Mouse (Mus musculus): Measurements from ENCODE around the gene Tgfa. TPM values are rescaled to one million over a fixed set of nuclear protein-coding genes. Genes with fewer than 3 reads are reported as not detected.
A peak's percentile ranks its signal among the peaks of the same experiment; 100 is the strongest.

The Tgfa gene
- polyA plus RNA-seq, 1 experiment from 2014 or later = 4.5 TPM

DNA sequence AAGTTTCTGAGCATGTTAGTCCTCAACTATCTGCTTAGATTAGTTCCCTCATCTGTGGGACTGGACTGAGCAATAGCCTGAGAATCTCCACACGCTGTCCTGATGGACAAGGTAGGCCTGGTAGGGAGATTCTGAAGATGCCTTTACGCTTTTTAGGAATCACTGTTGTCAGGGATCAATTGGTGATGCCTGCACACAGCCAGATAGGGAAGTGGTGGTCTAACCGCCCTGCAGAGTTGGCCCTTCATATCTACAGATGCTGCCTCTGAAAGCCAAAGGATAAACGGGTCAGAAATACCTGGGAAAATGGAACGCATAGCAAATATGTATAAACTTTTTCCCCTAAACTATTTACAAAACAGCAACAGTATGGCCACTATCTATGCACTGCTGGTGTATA lies 37.3 kb downstream of the Tgfa start:
- Histone ChIP-seq H3K9me3 (ENCODE audit: control insufficient read depth, low read length) (no peaks in the 10 kb centered on the region), H3K4me1 (ENCODE audit: control insufficient read depth, insufficient read depth, low read length) (no peaks in the 10 kb centered on the region), H3K9ac (ENCODE audit: low read depth, low read length) (no peak overlapping the region), H3K4me2 (ENCODE audit: low read depth, low read length) (no peak overlapping the region), H3K4me3 (ENCODE audit: low read depth, low read length) (no peak overlapping the region), H3K36me3 (ENCODE audit: control insufficient read depth, insufficient read depth, low read length) (no peaks in the 10 kb centered on the region), H3K27me3 (replicated peaks; ENCODE audit: control insufficient read depth, insufficient read depth, low read length) (no peaks in the 10 kb centered on the region), H3K27ac (replicated peaks; ENCODE audit: low read depth, low read length) (no peak overlapping the region)
- ATAC-seq (ENCODE audit: low read depth) (no peak), DNase-seq (ENCODE audit: low spot score) (no peak)
- 91% methylated on average over 5 of the region's 5 CpGs for WGBS

DNA sequence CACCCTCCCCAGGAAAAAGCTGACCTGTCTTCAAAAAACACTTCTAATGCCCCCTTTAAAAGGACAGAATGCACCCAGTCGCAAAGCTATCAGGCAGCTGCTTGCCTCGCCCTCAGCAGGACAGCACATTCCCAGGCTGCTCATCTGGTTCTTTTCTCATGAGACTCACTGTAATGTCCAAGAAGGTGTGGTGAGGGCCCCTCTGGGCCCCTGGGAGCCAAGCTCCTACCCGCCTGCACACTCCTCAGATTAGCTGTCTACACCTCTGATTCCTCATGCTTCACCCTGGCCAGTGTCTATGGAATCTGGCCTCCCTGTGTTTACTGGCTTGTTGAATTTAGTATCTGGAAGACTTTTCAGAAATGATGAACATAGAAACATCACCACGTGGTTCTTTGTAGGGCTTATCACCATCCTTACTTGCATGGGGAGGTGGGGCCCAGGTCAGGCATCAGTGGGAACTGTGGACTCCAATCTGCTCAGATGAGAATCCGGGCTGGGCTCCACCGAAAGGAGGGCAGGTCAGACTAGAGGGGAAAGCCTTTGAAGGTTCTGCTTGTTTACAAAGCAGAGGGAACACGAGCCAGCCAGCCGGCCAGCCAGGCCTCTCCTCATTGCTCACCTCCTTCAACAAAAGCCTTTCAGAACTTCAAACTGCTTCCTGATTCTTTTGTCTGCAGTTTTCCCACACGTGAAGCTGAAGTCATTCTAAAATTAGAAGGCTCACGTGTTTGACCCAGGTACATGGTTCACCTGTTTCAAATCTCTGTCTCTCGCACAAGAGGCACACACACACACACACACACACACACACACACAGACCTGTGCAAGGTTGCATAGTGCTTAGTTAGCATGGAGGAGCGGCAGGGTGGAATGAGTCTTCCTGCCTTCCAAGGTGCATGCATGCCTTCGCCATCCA lies 38.7 kb downstream of the Tgfa start:
- DNase-seq (ENCODE audit: low spot score) (peak; percentile 55), ATAC-seq (ENCODE audit: low read depth) (peak; percentile 90)
- Histone ChIP-seq H3K4me3 (ENCODE audit: low read depth, low read length) (no peak overlapping the region), H3K9ac (ENCODE audit: low read depth, low read length) (no peak overlapping the region), H3K27ac (replicated peaks; ENCODE audit: low read depth, low read length) (no peak overlapping the region), H3K9me3 (ENCODE audit: control insufficient read depth, low read length) (no peaks in the 10 kb centered on the region), H3K4me2 (ENCODE audit: low read depth, low read length) (no peak overlapping the region), H3K4me1 (ENCODE audit: control insufficient read depth, insufficient read depth, low read length) (no peaks in the 10 kb centered on the region), H3K36me3 (ENCODE audit: control insufficient read depth, insufficient read depth, low read length) (no peaks in the 10 kb centered on the region), H3K27me3 (replicated peaks; ENCODE audit: control insufficient read depth, insufficient read depth, low read length) (no peaks in the 10 kb centered on the region)
- 45% methylated on average over 13 of the region's 13 CpGs for WGBS

DNA sequence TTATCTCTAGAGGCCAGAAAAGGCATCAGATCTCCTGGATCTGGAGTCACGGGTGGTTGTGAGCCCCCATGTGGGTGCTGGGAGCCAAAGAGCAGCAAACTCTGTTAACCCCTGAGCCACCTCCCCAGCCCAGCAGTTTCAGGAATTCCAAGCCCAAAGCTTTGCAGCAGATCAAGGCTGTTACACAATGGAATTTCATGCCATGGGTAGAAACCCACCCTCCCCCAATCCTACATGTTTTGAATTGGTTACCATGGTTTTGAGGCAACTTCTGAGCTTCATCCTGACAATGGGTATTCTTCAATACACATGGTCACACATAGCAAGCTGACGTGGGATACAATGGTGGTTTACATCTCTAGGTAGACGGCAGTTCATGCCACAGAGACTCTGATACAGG lies 49.8 kb downstream of the Tgfa start:
- Histone ChIP-seq H3K9me3 (ENCODE audit: control insufficient read depth, low read length) (no peaks in the 10 kb centered on the region), H3K9ac (ENCODE audit: low read depth, low read length) (no peak overlapping the region), H3K4me3 (ENCODE audit: low read depth, low read length) (no peak overlapping the region), H3K4me1 (ENCODE audit: control insufficient read depth, insufficient read depth, low read length) (no peaks in the 10 kb centered on the region), H3K4me2 (ENCODE audit: low read depth, low read length) (no peak overlapping the region), H3K27ac (replicated peaks; ENCODE audit: low read depth, low read length) (no peak overlapping the region), H3K36me3 (ENCODE audit: control insufficient read depth, insufficient read depth, low read length) (no peaks in the 10 kb centered on the region), H3K27me3 (replicated peaks; ENCODE audit: control insufficient read depth, insufficient read depth, low read length) (no peaks in the 10 kb centered on the region)
- no peak for DNase-seq (ENCODE audit: low spot score)
- no peak for ATAC-seq (ENCODE audit: low read depth)
- 48% methylated on average over 3 of the region's 3 CpGs for WGBS

DNA sequence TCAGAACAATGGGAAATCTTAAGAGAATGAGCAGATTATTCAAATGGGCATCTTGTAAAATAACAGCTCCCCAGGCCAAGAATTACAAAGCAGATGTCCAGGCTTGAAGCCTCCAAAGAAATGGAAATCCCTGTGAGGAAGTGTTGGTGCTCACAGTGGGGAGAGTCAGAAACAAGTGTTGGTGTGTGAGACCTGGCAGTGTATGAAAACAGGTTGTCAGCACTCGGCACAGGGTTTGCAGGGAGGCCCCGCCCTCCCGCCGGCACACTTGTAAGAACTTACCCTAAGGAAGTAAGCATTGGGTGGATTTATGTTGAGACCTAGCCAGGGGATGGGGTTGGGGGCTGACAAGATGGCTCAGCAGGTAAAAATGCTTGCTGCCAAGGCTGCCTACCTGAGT lies 50.9 kb downstream of the Tgfa start:
- Histone ChIP-seq H3K4me1 (ENCODE audit: control insufficient read depth, insufficient read depth, low read length) (no peaks in the 10 kb centered on the region), H3K27me3 (replicated peaks; ENCODE audit: control insufficient read depth, insufficient read depth, low read length) (no peaks in the 10 kb centered on the region), H3K4me3 (ENCODE audit: low read depth, low read length) (no peak overlapping the region), H3K9ac (ENCODE audit: low read depth, low read length) (no peak overlapping the region), H3K36me3 (ENCODE audit: control insufficient read depth, insufficient read depth, low read length) (no peaks in the 10 kb centered on the region), H3K4me2 (ENCODE audit: low read depth, low read length) (no peak overlapping the region), H3K9me3 (ENCODE audit: control insufficient read depth, low read length) (no peaks in the 10 kb centered on the region), H3K27ac (replicated peaks; ENCODE audit: low read depth, low read length) (no peak overlapping the region)
- DNase-seq (ENCODE audit: low spot score) (no peak), ATAC-seq (ENCODE audit: low read depth) (no peak)
- WGBS = 51% methylated on average over 4 of the region's 4 CpGs

DNA sequence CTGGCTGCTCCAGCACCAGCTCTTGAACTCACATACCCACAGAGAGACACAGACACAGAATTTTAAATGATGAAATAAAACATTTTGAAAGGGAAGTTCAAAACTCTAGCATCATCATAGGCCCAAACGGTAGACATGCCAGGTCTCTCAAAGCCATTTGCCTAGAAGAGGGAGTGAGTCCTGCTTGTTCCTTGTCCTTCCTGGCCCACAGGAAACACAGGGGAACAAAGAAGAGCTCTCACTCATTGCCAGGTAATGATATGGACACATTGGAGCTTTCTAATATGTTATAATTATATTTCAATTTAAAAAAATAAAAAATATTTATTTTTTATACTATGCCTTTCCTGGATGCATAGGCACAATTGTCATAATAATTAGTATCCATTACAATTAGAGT lies 53.5 kb downstream of the Tgfa start:
- no peak overlapping the region for H3K9ac ChIP-seq (ENCODE audit: low read depth, low read length)
- WGBS = 64% methylated on average over 1 of the region's 1 CpGs
- H3K27me3 ChIP-seq (replicated peaks; ENCODE audit: control insufficient read depth, insufficient read depth, low read length) = no peaks in the 10 kb centered on the region
- no peaks in the 10 kb centered on the region for H3K9me3 ChIP-seq (ENCODE audit: control insufficient read depth, low read length)
- no peak overlapping the region for H3K4me3 ChIP-seq (ENCODE audit: low read depth, low read length)
- no peak overlapping the region for H3K27ac ChIP-seq (replicated peaks; ENCODE audit: low read depth, low read length)
- H3K4me1 ChIP-seq (ENCODE audit: control insufficient read depth, insufficient read depth, low read length) = no peaks in the 10 kb centered on the region
- DNase-seq (ENCODE audit: low spot score) (no peak), ATAC-seq (ENCODE audit: low read depth) (no peak)
- no peak overlapping the region for H3K4me2 ChIP-seq (ENCODE audit: low read depth, low read length)
- no peaks in the 10 kb centered on the region for H3K36me3 ChIP-seq (ENCODE audit: control insufficient read depth, insufficient read depth, low read length)

DNA sequence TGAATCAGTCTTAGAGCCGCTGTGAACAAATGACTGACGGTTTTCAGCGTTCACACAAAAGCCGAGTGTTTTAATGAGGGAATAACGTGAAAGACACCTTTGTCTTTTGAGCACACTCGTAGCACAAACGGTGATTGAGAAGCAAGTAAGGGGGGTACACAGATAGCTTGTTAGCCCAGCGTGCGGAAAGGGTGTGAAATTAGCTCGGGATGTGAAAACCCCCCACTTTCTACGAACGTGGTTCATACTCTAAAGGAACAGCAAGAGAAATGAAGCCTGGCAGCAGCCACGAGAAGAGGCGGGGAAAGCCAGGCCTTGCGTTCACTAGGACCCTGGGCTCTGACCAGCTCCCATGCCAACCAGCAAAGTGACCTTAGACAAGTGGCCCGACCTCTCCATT lies 54.0 kb downstream of the Tgfa start:
- Histone ChIP-seq H3K4me2 (ENCODE audit: low read depth, low read length) (no peak overlapping the region), H3K4me1 (ENCODE audit: control insufficient read depth, insufficient read depth, low read length) (no peaks in the 10 kb centered on the region), H3K9ac (ENCODE audit: low read depth, low read length) (no peak overlapping the region), H3K4me3 (ENCODE audit: low read depth, low read length) (no peak overlapping the region), H3K27me3 (replicated peaks; ENCODE audit: control insufficient read depth, insufficient read depth, low read length) (no peaks in the 10 kb centered on the region), H3K36me3 (ENCODE audit: control insufficient read depth, insufficient read depth, low read length) (no peaks in the 10 kb centered on the region), H3K9me3 (ENCODE audit: control insufficient read depth, low read length) (no peaks in the 10 kb centered on the region), H3K27ac (replicated peaks; ENCODE audit: low read depth, low read length) (peak overlapping the region; percentile 35; the same call in 1 of the 2 replicates)
- ATAC-seq (ENCODE audit: low read depth) (no peak), DNase-seq (ENCODE audit: low spot score) (peak; percentile 39)
- WGBS = 34% methylated on average over 16 of the region's 16 CpGs

DNA sequence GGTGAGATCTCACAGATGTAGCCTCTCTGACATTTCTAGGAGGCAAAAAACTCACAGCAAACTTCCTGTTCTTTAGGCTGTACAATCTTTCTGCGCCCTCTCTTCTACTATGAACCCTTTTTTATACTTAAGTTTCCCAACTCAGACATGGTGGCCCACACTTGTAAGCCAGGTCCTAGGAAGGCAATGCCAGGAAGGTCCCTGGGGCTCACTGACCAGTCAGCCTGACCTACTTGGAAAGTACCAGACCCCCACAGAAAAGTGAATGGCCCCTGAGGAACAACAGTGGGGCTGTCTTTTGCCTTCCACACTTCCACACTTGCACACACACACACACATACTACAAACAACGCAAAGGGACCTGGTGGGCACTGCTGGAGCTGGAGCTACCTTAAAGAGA lies 55.2 kb downstream of the Tgfa start:
- H3K36me3 ChIP-seq (ENCODE audit: control insufficient read depth, insufficient read depth, low read length) = no peaks in the 10 kb centered on the region
- DNase-seq (ENCODE audit: low spot score) (no peak), ATAC-seq (ENCODE audit: low read depth) (no peak)
- H3K4me3 ChIP-seq (ENCODE audit: low read depth, low read length) = no peak overlapping the region
- WGBS = 77% methylated on average over 2 of the region's 2 CpGs
- H3K9ac ChIP-seq (ENCODE audit: low read depth, low read length) = no peak overlapping the region
- no peaks in the 10 kb centered on the region for H3K4me1 ChIP-seq (ENCODE audit: control insufficient read depth, insufficient read depth, low read length)
- no peaks in the 10 kb centered on the region for H3K27me3 ChIP-seq (replicated peaks; ENCODE audit: control insufficient read depth, insufficient read depth, low read length)
- H3K27ac ChIP-seq (replicated peaks; ENCODE audit: low read depth, low read length) = no peak overlapping the region
- H3K4me2 ChIP-seq (ENCODE audit: low read depth, low read length) = no peak overlapping the region
- H3K9me3 ChIP-seq (ENCODE audit: control insufficient read depth, low read length) = no peaks in the 10 kb centered on the region

DNA sequence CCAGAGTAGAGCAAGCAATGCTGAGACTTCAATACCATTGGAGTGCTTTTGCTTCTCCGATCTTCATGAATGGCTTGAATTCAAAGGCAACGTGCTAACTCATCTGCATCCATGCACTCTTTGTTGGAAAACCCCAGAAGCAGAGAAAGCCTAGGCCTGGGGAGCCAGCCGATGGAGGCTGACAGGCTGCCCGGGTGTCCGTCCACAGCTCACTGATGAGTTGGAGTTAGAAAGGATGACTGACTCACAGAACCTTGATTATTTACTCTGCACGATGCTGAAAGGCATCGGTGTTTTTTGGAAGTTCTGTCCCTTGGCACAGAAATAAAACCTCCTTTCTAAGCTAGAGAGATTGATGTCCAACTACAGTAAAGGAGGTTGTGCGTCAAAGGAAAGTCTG lies 55.8 kb downstream of the Tgfa start:
- ATAC-seq (ENCODE audit: low read depth) (no peak), DNase-seq (ENCODE audit: low spot score) (no peak)
- Histone ChIP-seq H3K36me3 (ENCODE audit: control insufficient read depth, insufficient read depth, low read length) (no peaks in the 10 kb centered on the region), H3K4me2 (ENCODE audit: low read depth, low read length) (no peak overlapping the region), H3K4me3 (ENCODE audit: low read depth, low read length) (no peak overlapping the region), H3K4me1 (ENCODE audit: control insufficient read depth, insufficient read depth, low read length) (no peaks in the 10 kb centered on the region), H3K27ac (replicated peaks; ENCODE audit: low read depth, low read length) (no peak overlapping the region), H3K9ac (ENCODE audit: low read depth, low read length) (no peak overlapping the region), H3K9me3 (ENCODE audit: control insufficient read depth, low read length) (no peaks in the 10 kb centered on the region), H3K27me3 (replicated peaks; ENCODE audit: control insufficient read depth, insufficient read depth, low read length) (no peaks in the 10 kb centered on the region)
- 80% methylated on average over 8 of the region's 8 CpGs for WGBS

Data from embryonic facial prominence, embryonic 14.5 days (tissue).